Mouse (Mus musculus): ENCODE measurements at regions not wholly inside any gene's neighbourhood (a gene's known extent, or its start where the extent isn't known, plus 50 kb on each side); places are given as distances from the start of the nearest gene placed in this dataset.
"Not testable (repeated sequence)": the region's sequence is repeated elsewhere in the genome, so short reads cannot be mapped to it uniquely, and the experiment has no call there.

GRCm38 (mm10) chr4:146263038-146263685, 106.5 kb downstream of the Zfp600 start:
- not testable (repeated sequence) for H3K4me1 ChIP-seq (ENCODE audit: control insufficient read depth, insufficient read depth, low read length); H3K27ac ChIP-seq (replicated peaks; ENCODE audit: low read depth, low read length); H3K27me3 ChIP-seq (replicated peaks; ENCODE audit: control insufficient read depth, insufficient read depth, low read length); H3K9me3 ChIP-seq (ENCODE audit: control insufficient read depth, low read length); H3K36me3 ChIP-seq (ENCODE audit: control insufficient read depth, insufficient read depth, low read length); DNase-seq (ENCODE audit: low spot score)
- H3K9ac ChIP-seq (ENCODE audit: low read depth, low read length): peak overlapping the region; percentile 51
- peak overlapping the region; percentile 53 for H3K4me2 ChIP-seq (ENCODE audit: low read depth, low read length)
- peak; percentile 86 for ATAC-seq (ENCODE audit: low read depth)
- peak overlapping the region; percentile 33 for H3K4me3 ChIP-seq (ENCODE audit: low read depth, low read length)
- WGBS: 7% methylated on average over 26 of the region's 51 CpGs

DNA sequence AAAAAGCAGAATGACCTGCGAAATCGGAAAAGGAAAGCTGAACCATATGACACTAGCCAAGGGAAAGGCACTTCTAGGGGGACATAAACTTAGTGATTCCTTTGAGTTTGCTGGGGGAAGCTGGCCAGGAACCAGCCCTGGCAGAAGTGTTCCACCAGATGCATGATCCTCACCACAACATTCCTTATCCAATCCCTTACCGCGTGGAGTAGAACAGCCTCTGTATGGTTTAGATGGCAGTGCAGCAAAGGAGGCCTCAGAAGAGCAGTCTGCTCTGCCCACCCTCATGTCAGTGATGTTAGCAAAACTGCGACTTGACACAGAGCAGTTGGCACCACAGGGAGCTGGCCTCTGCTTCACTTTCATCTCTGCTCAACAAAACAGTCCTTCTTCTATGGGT, 107.2 kb downstream of the Zfp600 start:
- not testable (repeated sequence) for DNase-seq (ENCODE audit: low spot score); H3K36me3 ChIP-seq (ENCODE audit: control insufficient read depth, insufficient read depth, low read length); H3K9ac ChIP-seq (ENCODE audit: low read depth, low read length); H3K4me2 ChIP-seq (ENCODE audit: low read depth, low read length); H3K4me1 ChIP-seq (ENCODE audit: control insufficient read depth, insufficient read depth, low read length); ATAC-seq (ENCODE audit: low read depth); H3K9me3 ChIP-seq (ENCODE audit: control insufficient read depth, low read length); H3K27ac ChIP-seq (replicated peaks; ENCODE audit: low read depth, low read length); H3K27me3 ChIP-seq (replicated peaks; ENCODE audit: control insufficient read depth, insufficient read depth, low read length); H3K4me3 ChIP-seq (ENCODE audit: low read depth, low read length)
- 64% methylated on average over 2 of the region's 5 CpGs for WGBS

- not testable (repeated sequence) for ATAC-seq (ENCODE audit: low read depth); H3K4me1 ChIP-seq (ENCODE audit: control insufficient read depth, insufficient read depth, low read length); H3K9me3 ChIP-seq (ENCODE audit: control insufficient read depth, low read length); H3K36me3 ChIP-seq (ENCODE audit: control insufficient read depth, insufficient read depth, low read length); DNase-seq (ENCODE audit: low spot score); H3K4me3 ChIP-seq (ENCODE audit: low read depth, low read length); H3K9ac ChIP-seq (ENCODE audit: low read depth, low read length); H3K27ac ChIP-seq (replicated peaks; ENCODE audit: low read depth, low read length); H3K4me2 ChIP-seq (ENCODE audit: low read depth, low read length); H3K27me3 ChIP-seq (replicated peaks; ENCODE audit: control insufficient read depth, insufficient read depth, low read length)
- no CpG with 5 or more reads among the region's 14 CpGs for WGBS
Measured at GRCm38 (mm10) chr4:146270119-146270747, 113.6 kb downstream of the Zfp600 start.

Data from embryonic facial prominence, embryonic 14.5 days (tissue).